Mouse (Mus musculus): ENCODE measurements around the gene Otop3.

DNA sequence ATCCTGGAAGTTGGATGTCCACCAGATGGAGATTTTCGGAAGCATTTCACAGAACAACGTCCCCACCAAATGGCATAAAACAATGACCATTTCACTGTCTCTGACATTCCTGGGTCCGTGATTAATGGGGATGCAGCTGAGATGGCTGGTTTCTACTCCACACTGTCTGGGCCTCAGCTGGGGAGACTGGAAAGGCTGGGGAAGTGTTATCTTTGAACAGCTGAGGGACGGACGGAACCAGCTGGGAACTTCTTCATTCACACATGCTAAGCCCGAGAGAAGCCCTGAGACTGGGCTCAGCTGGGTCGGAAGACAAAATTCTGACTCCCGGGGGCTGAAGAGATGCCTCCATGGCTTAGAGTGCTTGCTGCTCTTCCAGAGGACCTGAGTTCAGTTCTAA is 36.8 kb downstream of the Otop3 start:
- TF ChIP-seq CTCF (IDR thresholded peaks at IDR 0.05): no peak
- TF ChIP-seq EP300 (IDR thresholded peaks at IDR 0.05): no peak

Data from lung, postnatal 0 days (tissue).